Comparison of ENCODE assay signal across 8 mouse cellular contexts in genomic region chr4:135153260-135154088, GRCm38 (mm10). TPM values are rescaled to one million over a fixed set of nuclear protein-coding genes. Genes with fewer than 3 reads are reported as not detected.
DNase-seq lines count a peak whose midpoint lies in the region; ATAC-seq and TF ChIP-seq lines count a peak whose summit lies in the region.

No protein-coding gene starts in this region.

- peaks cover 99% of the 10 kb centered on the region for H3K27me3 ChIP-seq in heart, embryonic 11.5 days (ENCODE audit: control insufficient read depth, insufficient read depth, low read length)
- peaks cover 93% of the 10 kb centered on the region for H3K27me3 ChIP-seq in heart, embryonic 14.5 days (ENCODE audit: control insufficient read depth, insufficient read depth, low read length)
- peaks cover 88% of the 10 kb centered on the region for H3K27me3 ChIP-seq in liver, embryonic 14.5 days (ENCODE audit: control insufficient read depth, insufficient read depth, low read length)

- no peak overlapping the region for H3K27ac ChIP-seq in heart, embryonic 11.5 days (ENCODE audit: low read depth, low read length)
- H3K27ac ChIP-seq in heart, embryonic 14.5 days (replicated peaks in 1 of 2; ENCODE audit: control insufficient read depth in 1 of 2, insufficient read depth in 1 of 2, low read depth in 2 of 2, low read length in 2 of 2): no peak overlapping the region
- no peak overlapping the region for H3K27ac ChIP-seq in liver, embryonic 14.5 days

- TF ChIP-seq EP300 in liver, embryonic 14.5 days (IDR thresholded peaks at IDR 0.05; ENCODE audit: low read depth): no peak

- WGBS in heart, embryonic 11.5 days (ENCODE audit: insufficient replicate concordance): under 1% methylated on average over 39 of the region's 39 CpGs
- WGBS in heart, embryonic 14.5 days: 2% methylated on average over 39 of the region's 39 CpGs
- WGBS in liver, embryonic 14.5 days (ENCODE audit: insufficient replicate concordance): 1% methylated on average over 39 of the region's 39 CpGs

- H3K9ac ChIP-seq in heart, embryonic 11.5 days (ENCODE audit: low read depth, low read length): no peak overlapping the region
- no peak overlapping the region for H3K9ac ChIP-seq in heart, embryonic 14.5 days (ENCODE audit: low read length)
- no peak overlapping the region; the same call in 1 of the 2 replicates for H3K9ac ChIP-seq in liver, embryonic 14.5 days (replicated peaks)

- no peak for DNase-seq in heart, postnatal 25 days (ENCODE audit: low spot score)
- DNase-seq in ES-CJ7 (ENCODE audit: low read depth, low spot score): peak; percentile 62
- DNase-seq in liver, embryonic 14.5 days (ENCODE audit: low read depth in 3 of 3, low spot score in 3 of 3): no peak
- peak; percentile 40 to 44 for DNase-seq in spleen, postnatal 14 days (ENCODE audit: low spot score in 2 of 2)
- no peak for DNase-seq in layer of hippocampus, adult 9-10 months (ENCODE audit: low spot score)
- no peak for DNase-seq in yolk sac, embryonic 10.5 days (ENCODE audit: low spot score)

- no peaks in the 10 kb centered on the region for H3K36me3 ChIP-seq in heart, embryonic 11.5 days (ENCODE audit: control insufficient read depth, insufficient read depth, low read length)
- no peaks in the 10 kb centered on the region for H3K36me3 ChIP-seq in heart, embryonic 14.5 days (ENCODE audit: control insufficient read depth, insufficient read depth, low read length)
- no peaks in the 10 kb centered on the region for H3K36me3 ChIP-seq in liver, embryonic 14.5 days (replicated peaks; ENCODE audit: control insufficient read depth, insufficient read depth, low read depth)

- peak overlapping the region; percentile 41 for H3K4me3 ChIP-seq in heart, embryonic 11.5 days (ENCODE audit: low read depth, low read length)
- peak overlapping the region in 1 of 2 experiments; percentile 40; a peak in 2 of 4 replicates for H3K4me3 ChIP-seq in heart, embryonic 14.5 days (ENCODE audit: control insufficient read depth in 1 of 2, insufficient read depth in 1 of 2, low read depth in 1 of 2, low read length in 2 of 2)
- H3K4me3 ChIP-seq in liver, embryonic 14.5 days (ENCODE audit: insufficient read depth in 1 of 2, low read depth in 2 of 2, low read length in 2 of 2): peak overlapping the region; percentile 12 to 51

- peaks cover 12% of the 10 kb centered on the region for H3K4me1 ChIP-seq in heart, embryonic 11.5 days (ENCODE audit: control insufficient read depth, insufficient read depth, low read length)
- peaks cover 0 to 16% of the 10 kb centered on the region in 2 experiments; a peak in 3 of 4 replicates for H3K4me1 ChIP-seq in heart, embryonic 14.5 days (ENCODE audit: control insufficient read depth in 2 of 2, insufficient read depth in 2 of 2, low read length in 2 of 2)
- H3K4me1 ChIP-seq in liver, embryonic 14.5 days (replicated peaks; ENCODE audit: control insufficient read depth in 2 of 2, insufficient read depth in 2 of 2, low read length in 1 of 2): 0 out of 4 replicates have a peak, but pooled peaks cover 0 to under 1% of the 10 kb centered on the region in 2 experiments

- no peaks in the 10 kb centered on the region for H3K9me3 ChIP-seq in heart, embryonic 11.5 days (replicated peaks; ENCODE audit: control insufficient read depth, low read length)
- no peaks in the 10 kb centered on the region for H3K9me3 ChIP-seq in heart, embryonic 14.5 days (ENCODE audit: control insufficient read depth, low read length)
- H3K9me3 ChIP-seq in liver, embryonic 14.5 days (ENCODE audit: control insufficient read depth, low read length): no peaks in the 10 kb centered on the region

- TF ChIP-seq CTCF in liver, embryonic 14.5 days (IDR thresholded peaks at IDR 0.05; ENCODE audit: low read depth): no peak

- ATAC-seq in heart, embryonic 11.5 days (replicated peaks; ENCODE audit: insufficient number of reproducible peaks, low FRiP score, low TSS enrichment): no peak
- ATAC-seq in heart, embryonic 14.5 days (ENCODE audit: insufficient number of reproducible peaks, insufficient read depth, low FRiP score, low read depth): no peak
- ATAC-seq in liver, embryonic 14.5 days (ENCODE audit: insufficient read depth): no peak

- intact Hi-C loops in heart, postnatal 25 days (cut with DNase I): loop anchor here (5.0 kb wide), 5 partner anchors 49 to 206 kb away; partner anchors contain the start of gene Srrm1

- H3K4me2 ChIP-seq in heart, embryonic 11.5 days: no peak overlapping the region; the same call in 1 of the 2 replicates
- peak overlapping the region; percentile 67; the same call in 1 of the 2 replicates for H3K4me2 ChIP-seq in heart, embryonic 14.5 days (ENCODE audit: low read length)
- peak overlapping the region; percentile 59 for H3K4me2 ChIP-seq in liver, embryonic 14.5 days (ENCODE audit: low read depth)

RNA-seq across cellular contexts. Expression of gene Runx3, which starts 33.0 kb away (rescaled TPM):
- 0.06 TPM in 1 of 2 replicates, not detected in the other for polyA plus RNA-seq in heart, embryonic 11.5 days (2014; fragmentation: Nextera tagmentation; extraction: Ambion mirVana)
- total RNA-seq in heart, postnatal 25 days (2021): under 1 TPM; 0.31 to 0.50 TPM
- 0.08 and 0.09 TPM in 2 replicates for polyA plus RNA-seq in heart, embryonic 14.5 days (2014; fragmentation: Nextera tagmentation; extraction: Ambion mirVana)
- 1.2 and 1.3 TPM in 2 replicates for polyA plus RNA-seq in liver, embryonic 14.5 days (2012; rRNA removed)
- polyA plus RNA-seq in liver, embryonic 14.5 days (2014; fragmentation: Nextera tagmentation; extraction: Ambion mirVana): 0.99 and 1.00 TPM in 2 replicates

Comparison
In these comparisons a context has a peak if more than half of its experiments do, and no peak if none do; other contexts are left out.
1. DNase-seq: peak in ES-CJ7 (single experiment) and spleen, postnatal 14 days (2 of 2); none in heart, postnatal 25 days (single experiment), liver, embryonic 14.5 days (0 of 3), layer of hippocampus, adult 9-10 months (single experiment) and yolk sac, embryonic 10.5 days (single experiment).